Mouse (Mus musculus): ENCODE results near the gene Psrc1.

Gene Psrc1

GRCm38 (mm10) chr3:108423006-108423405 lies 39.4 kb downstream of the Psrc1 start:
- in situ Hi-C loops (cut with MboI, MseI), result no loop called here

GRCm38 (mm10) chr3:108423844-108424801 lies 40.5 kb downstream of the Psrc1 start:
- in situ Hi-C loops (cut with MboI, MseI), result no loop called here

- in situ Hi-C loops (cut with MboI, MseI), result no loop called here
These were observed 41.4 kb downstream of the Psrc1 start for GRCm38 (mm10) chr3:108424944-108425623.

GRCm38 (mm10) chr3:108425624-108426018 lies 42.0 kb downstream of the Psrc1 start:
- in situ Hi-C loops (cut with MboI, MseI), result no loop called here

DNA sequence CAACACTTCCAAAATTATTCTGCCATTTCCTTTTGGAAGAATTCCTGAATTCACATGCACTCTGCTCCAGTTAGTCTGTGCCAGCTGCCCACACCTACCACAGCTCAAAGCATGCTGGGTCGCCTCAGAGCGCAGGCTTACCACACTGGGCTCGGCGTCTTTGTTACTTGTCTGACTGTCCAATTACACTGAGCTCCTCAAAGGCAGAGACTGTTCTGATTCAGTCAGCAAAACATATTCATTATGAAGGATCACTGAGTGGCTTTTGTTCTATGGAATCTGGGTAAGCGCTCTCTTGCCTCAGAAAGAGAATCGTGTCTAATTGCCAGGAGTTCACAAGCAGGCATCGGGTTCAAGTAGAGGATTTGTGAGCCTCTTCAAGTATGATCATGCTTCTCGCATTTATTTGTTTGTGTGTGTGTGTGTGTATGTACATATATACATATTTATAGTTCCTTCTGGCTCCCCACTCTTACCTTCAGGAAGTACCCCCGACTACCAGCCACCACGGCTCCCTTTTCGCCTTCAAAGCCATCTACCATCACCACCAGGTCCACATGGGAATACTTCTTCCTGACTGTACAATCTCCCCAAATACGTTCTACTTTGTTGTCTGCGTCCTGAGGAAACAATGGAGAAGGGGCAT lies 49.0 kb downstream of the Psrc1 start:
- in situ Hi-C loops (cut with MboI, MseI), result no loop called here

DNA sequence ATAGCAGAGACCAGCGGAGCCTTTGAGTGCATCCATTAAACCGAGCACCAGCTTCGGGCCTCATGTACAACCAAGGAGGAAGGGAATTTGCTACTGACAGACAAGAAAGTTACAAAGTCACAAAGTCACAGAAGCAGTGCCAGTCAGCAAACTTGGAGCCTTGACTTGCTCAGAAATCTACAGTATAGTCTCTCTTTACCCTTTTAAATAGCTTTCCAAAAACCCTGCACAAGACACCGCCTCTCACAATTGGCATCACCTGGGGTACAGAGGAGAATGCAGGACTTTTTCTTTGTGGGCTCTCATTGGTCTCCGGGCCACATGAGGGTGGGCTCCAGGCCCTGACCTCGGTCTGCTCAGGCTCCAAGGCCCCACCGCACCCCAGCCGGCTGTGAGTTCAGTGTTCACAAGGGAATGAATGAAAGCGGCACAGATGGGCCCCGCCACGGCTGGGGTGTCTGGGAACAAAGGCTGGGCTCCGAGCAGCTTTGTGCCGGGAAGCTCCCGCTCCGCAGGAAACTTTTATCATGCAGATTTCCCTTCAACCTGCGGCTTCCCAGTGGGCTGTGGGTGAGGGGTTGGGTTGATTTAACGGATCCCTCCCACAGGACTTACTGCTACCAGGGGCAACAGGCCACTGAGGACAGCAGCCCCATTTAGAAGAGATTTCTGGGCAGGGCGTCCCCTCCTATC lies 49.7 kb downstream of the Psrc1 start:
- in situ Hi-C loops (cut with MboI, MseI), result no loop called here

- in situ Hi-C loops (cut with MboI, MseI), result no loop called here
These were observed 50.3 kb downstream of the Psrc1 start for GRCm38 (mm10) chr3:108433881-108434495.

GRCm38 (mm10) chr3:108435701-108436379 lies 52.2 kb downstream of the Psrc1 start:
- in situ Hi-C loops (cut with MboI, MseI), result no loop called here

DNA sequence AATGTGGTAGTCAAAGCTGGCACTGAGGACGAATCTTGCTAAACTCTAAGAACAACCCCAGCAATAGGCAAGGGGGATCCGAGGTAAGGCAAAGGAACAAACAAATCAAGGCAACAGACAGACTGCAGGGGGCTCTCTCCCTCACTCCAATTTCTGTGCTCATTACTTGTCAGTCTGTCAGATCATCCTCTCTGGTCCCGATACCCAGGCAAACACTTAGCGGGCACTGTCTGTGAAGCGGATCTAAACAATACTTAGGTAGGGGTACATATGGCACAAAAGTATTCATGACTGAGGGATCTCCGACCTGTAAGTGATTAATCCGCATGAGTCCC lies 52.7 kb downstream of the Psrc1 start:
- in situ Hi-C loops (cut with MboI, MseI), result no loop called here

Measured in T-helper 2 cell (primary cell).